Mouse (Mus musculus): ENCODE measurements at regions not wholly inside any gene's neighbourhood (a gene's known extent, or its start where the extent isn't known, plus 50 kb on each side); places are given as distances from the start of the nearest gene placed in this dataset.

GRCm38 (mm10) chr19:14035371-14035770, 122.0 kb downstream of the Olfr1505 start:
- no peak for DNase-seq

- no peak for DNase-seq
These were observed 122.5 kb downstream of the Olfr1505 start for GRCm38 (mm10) chr19:14035785-14036184.

GRCm38 (mm10) chr19:14036750-14037149, 123.4 kb downstream of the Olfr1505 start:
- DNase-seq, result no peak

- DNase-seq, result no peak
These were observed 129.4 kb downstream of the Olfr1505 start for GRCm38 (mm10) chr19:14042753-14043152.

GRCm38 (mm10) chr19:14045456-14045855, 132.1 kb downstream of the Olfr1505 start:
- DNase-seq, result no peak

GRCm38 (mm10) chr19:14052052-14052451, 138.7 kb downstream of the Olfr1505 start:
- no peak for DNase-seq

- DNase-seq, result peak; percentile 40
These were observed 167.2 kb downstream of the Olfr1505 start for GRCm38 (mm10) chr19:14080538-14080937.

GRCm38 (mm10) chr19:14084726-14085125, 171.4 kb downstream of the Olfr1505 start:
- DNase-seq, result no peak

GRCm38 (mm10) chr19:14090106-14090505, 176.8 kb downstream of the Olfr1505 start:
- DNase-seq, result no peak

GRCm38 (mm10) chr19:14094191-14094590, 180.9 kb downstream of the Olfr1505 start:
- no peak for DNase-seq

- DNase-seq, result no peak
These were observed 182.9 kb downstream of the Olfr1505 start for GRCm38 (mm10) chr19:14096187-14096586.

GRCm38 (mm10) chr19:14109091-14109490, 195.8 kb downstream of the Olfr1505 start:
- no peak for DNase-seq

- DNase-seq, result no peak
These were observed 210.2 kb downstream of the Olfr1505 start for GRCm38 (mm10) chr19:14123348-14124113.

- no peak for DNase-seq
These were observed 211.0 kb downstream of the Olfr1505 start for GRCm38 (mm10) chr19:14124250-14124827.

GRCm38 (mm10) chr19:14124986-14125385, 211.7 kb downstream of the Olfr1505 start:
- DNase-seq, result no peak

- DNase-seq, result no peak
These were observed 215.3 kb downstream of the Olfr1505 start for GRCm38 (mm10) chr19:14128397-14129209.

- no peak for DNase-seq
These were observed 247.9 kb downstream of the Olfr1505 start for GRCm38 (mm10) chr19:14161217-14161616.

- DNase-seq, result no peak
These were observed 249.4 kb downstream of the Olfr1505 start for GRCm38 (mm10) chr19:14162773-14163172.

- no peak for DNase-seq
These were observed 252.4 kb downstream of the Olfr1505 start for GRCm38 (mm10) chr19:14165775-14166174.

- no peak for DNase-seq
These were observed 266.9 kb downstream of the Olfr1505 start for GRCm38 (mm10) chr19:14180244-14180643.

- no peak for DNase-seq
These were observed 267.6 kb downstream of the Olfr1505 start for GRCm38 (mm10) chr19:14180956-14181355.

- no peak for DNase-seq
These were observed 268.5 kb downstream of the Olfr1505 start for GRCm38 (mm10) chr19:14181661-14182415.
